Mouse (Mus musculus) cerebellum, postnatal 10 days (tissue): ENCODE measurements around the gene Scimp.

ENCODE experiments used
- DNase-seq, 2 experiments: peaks; one replicate each; pipeline ENCODE4 v3.0.0; 2021; ENCODE audit warnings: mixed read lengths in 2 of 2

Gene Scimp

GRCm38 (mm10) chr11:70812365-70812764 lies at the start of gene Scimp:
Gene Scimp (minus strand): TSS chr11:70812586.
- no peak for DNase-seq

- DNase-seq: no peak
Observed at GRCm38 (mm10) chr11:70860371-70860770, 48.0 kb upstream of the Scimp start.

DNA sequence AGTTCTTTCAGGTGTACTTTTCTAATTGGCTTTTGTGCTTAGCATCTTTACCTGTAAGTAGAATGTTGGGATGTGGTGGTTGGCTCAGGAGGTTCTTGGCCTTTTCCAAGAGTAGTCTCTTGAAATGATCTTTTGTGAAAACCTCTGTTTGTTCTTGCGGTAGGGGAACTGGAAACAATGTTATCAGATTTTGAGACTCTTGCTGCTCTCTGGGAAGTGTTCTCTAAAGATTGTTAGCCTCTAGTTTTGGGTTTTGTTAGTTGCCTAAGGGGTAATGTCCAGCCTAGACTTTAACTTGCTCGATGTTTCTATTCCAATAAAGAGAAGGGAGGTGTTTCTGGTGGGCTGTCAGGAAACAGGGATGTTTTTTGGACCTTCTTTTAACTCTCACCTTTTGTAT lies 33.6 kb upstream of the Scimp start:
- no peak for DNase-seq

GRCm38 (mm10) chr11:70845457-70845978 lies 33.1 kb upstream of the Scimp start:
- no peak for DNase-seq

- peak; percentile 99 to 100 for DNase-seq
Observed at GRCm38 (mm10) chr11:70844559-70845456, 32.4 kb upstream of the Scimp start, which contains the start of gene Rabep1. Gene Rabep1 (plus strand): TSS chr11:70844778.

DNA sequence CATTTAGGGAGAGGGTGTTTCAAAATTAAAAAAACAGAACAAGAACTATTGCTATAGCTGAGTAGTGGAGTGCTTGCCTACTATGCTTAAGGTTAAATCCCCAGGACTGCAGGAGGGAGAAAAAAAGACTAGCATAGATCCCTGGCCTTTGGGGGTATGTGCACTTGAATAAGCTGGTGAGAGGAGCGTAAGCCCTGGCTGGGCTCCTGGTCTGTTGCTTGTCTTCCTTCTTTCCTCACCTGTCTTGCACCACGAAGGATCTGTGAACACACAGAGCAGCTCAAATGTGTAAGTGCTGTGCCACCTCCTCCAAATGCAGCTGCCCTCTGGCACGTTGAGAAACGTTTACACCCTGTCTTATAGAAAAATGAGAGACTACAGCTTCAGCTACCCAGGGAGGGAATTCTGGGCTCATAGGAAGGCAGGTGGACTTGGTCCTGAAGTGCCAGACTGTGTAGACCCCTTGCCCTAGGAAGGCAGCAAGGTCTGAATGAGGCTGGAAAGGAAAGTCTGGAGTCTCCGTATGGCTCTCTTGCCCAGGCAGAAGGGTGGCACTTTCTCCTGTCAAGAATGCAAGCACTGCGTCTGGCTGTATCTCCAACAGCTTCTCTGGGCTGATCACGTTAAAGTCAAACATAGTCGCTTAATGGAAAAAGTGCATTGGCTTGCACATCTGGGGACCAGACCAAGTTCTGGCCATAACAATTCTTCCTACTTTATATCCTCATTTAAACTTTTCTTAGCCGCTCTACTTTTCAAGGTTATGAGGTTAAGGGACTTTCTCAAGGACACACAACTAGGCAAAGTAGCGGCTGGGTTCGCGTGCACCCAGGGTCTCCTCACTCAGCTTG lies 31.5 kb upstream of the Scimp start:
- peak in 1 of 2 experiments; percentile 12 for DNase-seq

GRCm38 (mm10) chr11:70842983-70843382 lies 30.6 kb upstream of the Scimp start:
- no peak for DNase-seq

- no peak for DNase-seq
Observed at GRCm38 (mm10) chr11:70838610-70839009, 26.2 kb upstream of the Scimp start.

DNA sequence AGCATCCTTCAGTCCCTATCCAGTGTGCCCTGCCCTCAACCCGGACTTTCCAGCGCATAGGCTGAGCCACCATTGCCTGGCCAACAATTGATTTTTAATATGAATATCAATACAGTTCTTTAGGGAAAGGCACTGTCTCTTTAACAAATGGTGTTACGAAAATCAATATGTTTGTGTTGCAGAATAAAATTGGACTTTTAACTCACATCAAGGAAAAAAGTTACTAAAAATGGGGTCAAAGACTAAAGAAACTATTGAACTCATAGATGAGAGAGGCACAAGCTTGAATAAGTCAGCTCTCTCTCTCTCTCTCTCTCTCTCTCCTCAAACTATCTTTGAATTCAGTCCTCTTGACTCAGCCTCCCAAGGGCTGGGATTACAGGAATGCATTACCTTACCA lies 24.6 kb upstream of the Scimp start:
- DNase-seq: no peak

DNA sequence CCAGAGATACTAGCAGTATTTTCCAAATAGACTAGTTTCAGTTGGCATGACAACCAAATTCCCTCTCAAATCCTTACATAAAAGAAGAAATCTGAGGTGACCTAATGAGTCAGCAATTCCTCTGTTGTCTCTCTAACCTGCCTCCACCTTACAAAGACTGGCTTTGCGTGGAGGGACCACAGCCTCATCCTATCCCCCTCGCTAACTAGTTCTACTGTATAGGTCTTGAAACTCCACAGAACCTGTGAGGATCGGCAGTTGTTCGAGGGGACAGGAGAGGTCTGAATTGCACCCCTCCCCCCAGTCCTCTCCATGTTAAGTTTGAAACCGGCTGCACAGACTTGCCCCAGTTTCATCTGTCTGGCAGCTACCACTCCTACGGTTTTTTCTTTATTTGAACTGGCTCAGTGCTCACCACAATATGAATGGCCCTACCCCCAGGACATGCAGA lies 23.0 kb upstream of the Scimp start:
- no peak for DNase-seq

DNA sequence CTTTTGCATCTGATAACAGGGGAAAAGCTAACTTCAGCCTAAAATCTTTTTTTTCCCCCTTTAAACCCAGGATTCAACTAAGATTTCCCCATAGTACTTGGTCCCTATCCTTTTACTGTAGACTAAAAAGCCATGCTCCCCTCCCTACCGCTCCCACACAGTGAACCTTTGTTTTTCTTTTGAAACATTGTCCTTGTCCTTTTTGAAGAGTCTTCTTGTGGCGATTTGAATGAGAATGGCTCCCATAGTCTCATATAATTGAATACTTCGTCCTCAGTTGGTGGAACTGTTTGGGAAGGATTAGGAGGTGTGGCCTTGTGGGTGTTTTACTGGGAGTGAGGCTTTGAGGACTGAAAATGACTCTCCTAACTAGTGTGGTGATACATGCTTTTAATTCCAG lies 21.4 kb upstream of the Scimp start:
- DNase-seq: no peak

GRCm38 (mm10) chr11:70833408-70833807 lies 21.0 kb upstream of the Scimp start:
- DNase-seq: no peak

DNA sequence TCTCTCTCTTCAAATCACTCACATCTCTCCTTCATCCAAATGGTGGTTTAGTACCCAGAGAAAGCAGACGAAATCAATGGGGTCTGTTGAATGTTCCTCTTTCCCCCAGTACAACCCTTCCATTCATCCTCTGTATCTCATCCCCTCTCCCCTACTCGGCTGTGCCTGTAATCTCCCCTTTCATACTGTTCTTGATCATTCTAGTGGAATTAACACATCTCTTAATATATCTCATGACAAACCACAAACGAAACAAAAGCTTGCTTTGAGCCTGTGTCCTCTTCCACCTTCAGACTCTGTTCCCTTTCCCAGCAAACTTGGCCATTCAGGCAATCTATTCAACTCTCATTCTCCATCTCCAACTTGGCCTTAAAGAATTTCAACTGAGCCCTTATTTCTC lies 18.8 kb upstream of the Scimp start:
- DNase-seq: no peak

DNA sequence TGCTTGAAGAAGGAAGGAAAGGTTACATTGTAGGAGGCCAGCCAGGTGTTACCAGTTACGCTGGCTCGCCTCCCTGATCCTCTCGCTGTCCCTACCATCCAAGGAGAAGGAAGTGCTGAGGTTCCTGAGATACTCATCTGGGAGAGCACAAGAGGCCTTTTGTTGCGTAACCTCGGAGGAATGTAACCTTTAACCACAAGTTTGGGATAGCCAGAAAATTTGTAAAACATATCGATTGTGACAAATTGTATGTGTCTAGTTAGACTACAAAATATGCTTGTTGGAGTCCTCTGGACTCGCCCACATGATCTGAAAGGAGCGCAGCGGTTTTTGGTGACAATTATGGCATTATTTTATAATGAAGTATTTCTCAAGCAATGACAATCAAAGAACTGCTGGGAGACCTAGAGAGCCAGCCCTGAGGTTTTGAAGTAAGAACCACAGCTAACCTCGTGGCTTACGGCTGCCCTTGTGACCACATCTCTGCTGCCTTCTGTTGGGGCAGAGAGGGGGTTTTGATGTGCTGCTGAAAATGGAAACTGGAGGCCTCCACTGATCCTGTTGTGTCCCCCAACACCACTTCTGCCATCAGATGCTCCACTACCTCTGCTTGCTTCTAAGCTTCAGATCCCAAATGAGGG lies 16.7 kb upstream of the Scimp start:
- no peak for DNase-seq

DNA sequence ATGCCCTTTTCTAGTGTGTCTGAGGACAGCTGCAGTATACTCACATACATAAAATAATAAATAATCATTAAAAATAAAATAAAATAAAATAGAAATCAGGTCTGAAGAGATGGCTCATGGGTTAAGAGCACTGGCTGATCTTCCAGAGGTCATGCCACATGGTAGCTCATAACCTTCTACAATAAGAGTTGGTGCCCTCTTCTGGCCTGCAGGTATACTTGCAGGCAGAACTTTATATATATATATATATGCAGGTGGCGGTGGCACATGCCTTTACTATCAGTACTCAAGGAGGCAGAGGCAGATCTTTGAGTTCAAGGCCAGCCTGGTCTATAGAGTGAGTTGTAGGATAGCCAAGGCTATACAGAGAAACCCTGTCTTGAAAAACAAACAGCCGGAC lies 13.8 kb upstream of the Scimp start:
- no peak for DNase-seq

GRCm38 (mm10) chr11:70821728-70822591 lies 9.6 kb upstream of the Scimp start:
- DNase-seq: peak; percentile 74 to 78

GRCm38 (mm10) chr11:70820120-70820519 lies 7.7 kb upstream of the Scimp start:
- DNase-seq: no peak

DNA sequence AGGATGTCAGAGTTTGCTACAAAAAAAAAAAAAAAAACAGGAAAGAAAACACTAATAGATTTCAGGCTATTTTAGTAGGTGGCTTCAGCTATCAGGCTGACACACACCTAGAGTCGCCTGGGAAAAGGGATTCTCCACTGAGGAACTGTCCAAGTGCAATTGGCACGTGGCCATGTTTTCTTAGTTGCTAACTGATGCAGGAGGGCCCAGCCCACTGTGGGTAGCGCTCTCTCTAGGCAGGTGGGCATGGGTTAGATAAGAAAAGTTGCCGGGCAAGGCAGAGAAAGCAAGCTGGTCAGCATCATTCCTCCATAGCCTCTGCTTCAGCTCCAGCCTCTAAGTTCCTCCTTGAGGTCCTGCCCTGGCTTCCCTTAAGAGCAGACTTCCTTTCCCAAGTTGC lies 4.4 kb upstream of the Scimp start:
- peak; percentile 17 to 19 for DNase-seq

DNA sequence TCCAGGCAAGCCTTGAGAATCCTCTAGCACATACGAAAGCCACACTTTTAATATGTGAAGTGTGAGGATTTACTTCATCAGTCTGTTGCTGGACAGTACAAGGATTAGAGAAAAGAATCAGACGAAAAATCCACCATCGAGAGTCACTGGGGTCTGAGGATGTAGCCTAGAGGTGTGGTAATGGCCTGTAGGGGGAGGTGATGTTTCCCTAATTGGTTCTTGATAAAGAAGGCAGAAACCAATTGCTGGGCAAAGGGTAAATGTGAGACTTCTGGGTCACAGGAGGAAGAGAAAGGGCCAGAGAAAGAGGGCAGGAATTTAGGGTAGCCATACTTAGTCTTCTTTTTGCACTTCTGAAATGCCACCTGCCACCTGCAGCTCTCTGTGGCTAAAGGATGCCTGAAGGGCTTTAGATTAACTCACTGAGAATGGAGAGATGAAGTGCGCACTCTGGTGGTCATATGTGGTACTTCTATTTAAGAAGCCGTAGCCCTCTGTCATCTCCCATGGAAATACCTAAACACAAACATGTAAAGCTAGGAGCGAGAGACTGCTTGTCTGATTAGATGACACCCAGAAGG lies 3.2 kb upstream of the Scimp start:
- DNase-seq: peak; percentile 77 to 84

- DNase-seq: no peak
Observed at GRCm38 (mm10) chr11:70815071-70815470, 2.7 kb upstream of the Scimp start.

- DNase-seq: peak; percentile 83 to 84
Observed at GRCm38 (mm10) chr11:70811471-70812240, 730 bp downstream of the Scimp start.
